Mouse (Mus musculus) ovary, postnatal 14 days (tissue): ENCODE data around the gene Rhot1.

ENCODE experiments used
- DNase-seq: peaks from one replicate; pipeline ENCODE4 v3.0.0; 2022; ENCODE audit warnings: low spot score

Gene Rhot1

GRCm38 (mm10) chr11:80289701-80290445 is 81.1 kb downstream of the Rhot1 start:
- DNase-seq = no peak

- DNase-seq = no peak
Measured at GRCm38 (mm10) chr11:80291004-80291403, 82.2 kb downstream of the Rhot1 start.

GRCm38 (mm10) chr11:80292463-80292862 is 83.6 kb downstream of the Rhot1 start:
- no peak for DNase-seq

- no peak for DNase-seq
Measured at GRCm38 (mm10) chr11:80295066-80295465, 86.2 kb downstream of the Rhot1 start.

- DNase-seq = no peak
Measured at GRCm38 (mm10) chr11:80295785-80296184, 87.0 kb downstream of the Rhot1 start.

GRCm38 (mm10) chr11:80299513-80300235 is 90.9 kb downstream of the Rhot1 start:
- no peak for DNase-seq

- peak; percentile 43 for DNase-seq
Measured at GRCm38 (mm10) chr11:80300551-80301315, 91.9 kb downstream of the Rhot1 start, which contains the start of gene Rhbdl3. Gene Rhbdl3, plus strand, starts transcription at chr11:80300912.

GRCm38 (mm10) chr11:80301316-80302045 is 92.7 kb downstream of the Rhot1 start:
- peak; percentile 44 for DNase-seq

- DNase-seq = no peak
Measured at GRCm38 (mm10) chr11:80302046-80302390, 93.2 kb downstream of the Rhot1 start.

GRCm38 (mm10) chr11:80302536-80302935 is 93.7 kb downstream of the Rhot1 start:
- peak; percentile 65 for DNase-seq

- DNase-seq = no peak
Measured at GRCm38 (mm10) chr11:80303746-80304145, 94.9 kb downstream of the Rhot1 start.

- no peak for DNase-seq
Measured at GRCm38 (mm10) chr11:80304846-80305245, 96.0 kb downstream of the Rhot1 start.

GRCm38 (mm10) chr11:80308537-80308936 is 99.7 kb downstream of the Rhot1 start:
- DNase-seq = no peak

- no peak for DNase-seq
Measured at GRCm38 (mm10) chr11:80311271-80311670, 102.5 kb downstream of the Rhot1 start.

- DNase-seq = no peak
Measured at GRCm38 (mm10) chr11:80312049-80312448, 103.2 kb downstream of the Rhot1 start.

- DNase-seq = no peak
Measured at GRCm38 (mm10) chr11:80312565-80312964, 103.7 kb downstream of the Rhot1 start.

GRCm38 (mm10) chr11:80313462-80313861 is 104.6 kb downstream of the Rhot1 start:
- DNase-seq = no peak

GRCm38 (mm10) chr11:80313944-80314343 is 105.1 kb downstream of the Rhot1 start:
- DNase-seq = no peak

- no peak for DNase-seq
Measured at GRCm38 (mm10) chr11:80315743-80316639, 107.2 kb downstream of the Rhot1 start.
